Mouse (Mus musculus) kidney, postnatal 14 days (tissue): ENCODE data around the gene Med19.
"Not testable (repeated sequence)": the region's sequence is repeated elsewhere in the genome, so short reads cannot be mapped to it uniquely, and the experiment has no call there.

Experiments used
- DNase-seq: peaks from one replicate; pipeline ENCODE4 v3.0.0; 2022; ENCODE audit warnings: mixed read lengths

Med19 gene

GRCm38 (mm10) chr2:84669828-84670568, 8.2 kb upstream of the Med19 start:
- peak; percentile 49 for DNase-seq

DNA sequence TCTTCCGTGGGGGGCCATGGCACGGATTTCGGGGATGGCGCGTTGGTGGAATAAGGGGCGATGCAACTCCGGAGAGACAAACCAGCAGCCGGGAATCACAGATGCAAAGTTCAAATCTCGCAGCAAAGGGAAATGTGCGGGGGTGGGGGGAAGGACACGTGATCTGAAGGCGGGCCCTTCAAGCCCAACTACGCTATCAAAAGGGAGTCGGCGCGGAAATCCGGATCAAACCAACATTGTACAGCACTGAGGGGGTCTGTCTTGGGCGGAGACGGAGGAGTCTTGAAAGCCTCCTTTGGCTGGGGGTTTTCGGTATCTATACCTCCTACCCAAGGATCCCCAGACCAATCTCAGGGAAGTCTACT, 7.7 kb upstream of the Med19 start, which contains the start of gene Selenoh:
Gene Selenoh, minus strand, starts transcription at position 202 of the 365 bp plus-strand sequence.
- DNase-seq: peak; percentile 88

DNA sequence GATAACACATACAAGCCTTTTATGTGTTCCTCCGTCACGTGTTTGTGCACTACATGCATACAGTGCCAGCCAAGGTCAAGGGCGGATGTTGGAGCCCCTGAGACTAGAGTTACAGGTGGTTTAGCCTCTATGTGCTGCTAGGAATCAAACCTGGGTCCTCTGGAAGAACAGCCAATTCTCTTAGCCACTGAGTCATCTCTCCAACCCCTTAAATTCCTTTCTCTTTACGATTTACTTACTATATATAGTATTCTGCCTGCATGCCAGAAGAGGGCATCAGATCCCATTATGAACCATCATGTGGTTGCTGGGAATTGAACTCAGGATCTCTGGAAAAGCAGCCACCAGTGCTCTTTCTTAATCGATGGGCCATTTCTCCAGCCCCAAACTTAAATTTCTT, 6.7 kb upstream of the Med19 start:
- not testable (repeated sequence) for DNase-seq

DNA sequence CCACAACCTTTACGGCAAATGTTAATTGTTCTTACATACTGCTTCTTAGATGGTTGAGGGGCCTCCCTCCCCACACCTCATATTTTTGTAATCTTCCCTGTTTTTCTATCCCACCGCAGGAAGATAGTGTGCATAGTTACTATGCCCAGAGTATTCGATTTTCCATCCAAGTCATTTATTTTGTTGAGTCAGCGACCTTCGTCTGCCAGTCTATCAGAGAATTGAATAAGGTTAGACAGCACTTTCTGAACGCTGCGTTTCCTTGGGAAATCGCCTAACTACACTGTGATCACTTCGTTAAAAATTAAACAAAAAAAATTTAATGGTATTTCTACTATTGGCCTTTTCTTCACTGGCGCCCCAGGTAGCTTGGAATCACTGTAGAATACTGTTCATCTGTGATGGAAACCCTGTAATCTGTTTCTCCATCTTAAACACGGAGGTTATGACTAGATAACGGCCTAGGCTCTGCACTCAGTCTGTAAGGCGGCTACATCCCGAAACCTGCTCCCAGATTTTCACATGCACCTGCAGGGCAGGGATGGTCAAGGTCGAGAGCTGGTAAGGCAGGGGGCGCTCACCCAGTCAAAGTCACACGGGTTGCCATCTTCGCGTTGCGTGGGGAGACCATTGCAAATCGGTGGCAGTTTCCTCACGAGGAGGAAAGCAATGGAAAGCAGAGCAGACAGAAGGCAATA, 783 bp upstream of the Med19 start:
- DNase-seq: no peak

DNA sequence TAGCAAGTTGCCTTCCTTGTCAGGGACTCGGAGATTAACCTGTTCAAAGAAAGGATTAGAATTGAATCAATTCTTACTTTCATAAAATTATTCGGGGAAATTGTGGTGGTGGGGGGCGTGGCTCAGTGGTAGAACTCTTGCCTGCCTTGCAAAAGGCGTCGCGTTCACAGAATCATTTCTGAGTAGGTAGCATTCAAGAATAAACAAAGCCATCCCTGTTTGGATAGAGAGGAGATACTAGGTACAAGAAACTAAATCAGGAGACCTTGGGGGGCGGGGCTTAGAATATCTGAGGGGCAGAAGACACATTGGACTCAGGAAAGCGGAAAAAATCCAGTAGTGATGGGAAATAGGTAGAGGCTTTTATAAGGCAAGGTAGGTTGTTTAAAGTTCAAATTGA, 814 bp downstream of the Med19 start, which contains the start of gene Tmx2:
Gene Tmx2, minus strand, starts transcription at position 125 of the 400 bp plus-strand sequence.
- DNase-seq: no peak

GRCm38 (mm10) chr2:84682605-84683183, 4.5 kb downstream of the Med19 start:
- no peak for DNase-seq

- DNase-seq: no peak
Observed at GRCm38 (mm10) chr2:84688080-84688844, 10.1 kb downstream of the Med19 start.

GRCm38 (mm10) chr2:84690050-84690449, 11.8 kb downstream of the Med19 start:
- no peak for DNase-seq

DNA sequence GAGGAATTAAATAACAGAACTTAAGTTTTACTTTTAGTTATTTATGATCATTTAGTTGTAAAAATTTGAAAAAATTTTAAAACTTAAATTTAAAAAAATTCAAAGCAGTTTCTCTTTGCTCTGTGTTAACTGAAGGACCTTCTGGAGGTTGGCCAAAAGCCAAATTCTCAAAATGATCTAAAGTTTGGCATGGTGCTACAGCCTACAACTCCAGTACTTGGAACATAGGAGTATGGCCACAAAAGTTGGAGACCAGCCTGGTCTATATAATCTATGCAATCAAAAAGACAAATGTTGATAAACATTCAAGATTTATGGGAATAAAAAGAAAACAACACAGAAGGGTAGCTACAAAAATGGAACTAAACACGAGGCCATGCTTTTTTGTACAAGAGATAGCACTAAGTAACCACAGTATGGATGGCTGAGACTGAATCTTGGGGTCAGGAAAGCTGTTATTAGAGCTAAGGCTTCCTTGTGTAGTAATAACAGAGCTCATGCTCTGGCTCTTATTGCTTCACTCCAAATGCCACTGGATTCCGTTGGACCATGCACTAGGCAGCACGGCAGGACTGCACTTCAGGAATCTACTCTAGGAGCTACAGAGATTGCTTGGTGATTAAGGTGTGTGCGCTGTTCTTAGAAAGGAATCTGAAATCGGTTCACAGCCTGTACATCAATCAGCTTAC, 16.9 kb downstream of the Med19 start:
- no peak for DNase-seq

DNA sequence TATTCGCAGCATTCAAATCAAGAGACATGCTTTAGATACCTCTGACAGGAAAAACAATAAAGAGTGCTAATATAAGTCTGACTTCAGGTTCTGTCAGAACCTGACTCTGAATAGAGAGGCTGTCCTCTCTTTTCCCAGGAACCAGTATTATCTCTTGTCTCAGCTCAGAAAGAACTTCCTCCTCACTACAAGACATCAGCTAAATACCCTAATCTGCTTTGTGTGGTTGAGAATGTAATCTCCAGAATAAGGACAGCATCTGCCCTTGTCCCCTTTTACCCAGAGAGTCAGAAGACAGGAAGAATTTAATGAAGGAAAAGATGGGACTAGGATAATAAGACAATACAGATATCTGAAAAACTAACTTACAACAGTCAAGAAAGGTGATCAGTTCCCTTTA, 25.3 kb downstream of the Med19 start:
- no peak for DNase-seq

- DNase-seq: no peak
Observed at GRCm38 (mm10) chr2:84704329-84704728, 26.1 kb downstream of the Med19 start.

- DNase-seq: no peak
Observed at GRCm38 (mm10) chr2:84705295-84705694, 27.1 kb downstream of the Med19 start.

GRCm38 (mm10) chr2:84707523-84707922, 29.3 kb downstream of the Med19 start:
- DNase-seq: no peak

DNA sequence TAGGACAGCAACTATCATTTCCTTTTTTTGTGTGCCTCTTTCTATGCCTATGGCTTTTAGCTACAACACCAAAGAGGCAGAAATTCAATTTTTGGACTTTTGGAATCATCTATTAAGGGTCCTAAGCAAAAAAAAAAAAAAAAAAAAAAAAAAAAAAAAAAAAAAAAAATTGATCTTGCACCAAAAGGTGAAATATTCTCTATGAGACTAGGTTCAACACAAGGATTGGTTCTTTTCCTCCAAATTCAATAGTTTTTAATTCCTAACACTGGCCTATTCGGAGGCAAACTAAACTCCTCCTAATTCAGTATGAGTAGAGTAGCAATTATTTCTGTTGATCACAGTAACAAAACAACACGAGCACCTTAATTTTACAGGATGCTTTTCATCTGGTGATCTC, 33.7 kb downstream of the Med19 start:
- no peak for DNase-seq

DNA sequence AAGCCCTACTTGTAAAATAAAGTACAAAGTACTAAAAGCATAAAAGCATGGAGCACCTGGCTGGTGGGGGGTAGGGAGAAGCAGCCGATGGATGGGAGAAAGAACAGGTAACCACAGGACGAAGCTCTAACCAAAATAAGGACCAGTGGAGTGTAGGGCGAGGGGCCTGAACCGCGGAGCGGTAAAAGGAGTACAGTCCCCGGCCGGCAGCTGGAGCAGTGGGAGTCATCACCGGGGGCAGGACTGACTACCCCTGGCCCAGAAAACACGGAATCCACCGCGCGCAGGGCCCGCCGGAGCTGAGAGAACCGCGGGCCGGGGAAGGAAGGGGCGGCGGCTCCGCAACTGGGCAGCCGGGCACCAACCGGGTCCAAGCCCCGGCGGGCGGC, 36.2 kb downstream of the Med19 start:
- no peak for DNase-seq

GRCm38 (mm10) chr2:84714811-84715561, 36.8 kb downstream of the Med19 start, which contains the start of gene Zdhhc5:
TSS of gene Zdhhc5 (minus strand) at chr2:84715180.
- DNase-seq: peak; percentile 99

DNA sequence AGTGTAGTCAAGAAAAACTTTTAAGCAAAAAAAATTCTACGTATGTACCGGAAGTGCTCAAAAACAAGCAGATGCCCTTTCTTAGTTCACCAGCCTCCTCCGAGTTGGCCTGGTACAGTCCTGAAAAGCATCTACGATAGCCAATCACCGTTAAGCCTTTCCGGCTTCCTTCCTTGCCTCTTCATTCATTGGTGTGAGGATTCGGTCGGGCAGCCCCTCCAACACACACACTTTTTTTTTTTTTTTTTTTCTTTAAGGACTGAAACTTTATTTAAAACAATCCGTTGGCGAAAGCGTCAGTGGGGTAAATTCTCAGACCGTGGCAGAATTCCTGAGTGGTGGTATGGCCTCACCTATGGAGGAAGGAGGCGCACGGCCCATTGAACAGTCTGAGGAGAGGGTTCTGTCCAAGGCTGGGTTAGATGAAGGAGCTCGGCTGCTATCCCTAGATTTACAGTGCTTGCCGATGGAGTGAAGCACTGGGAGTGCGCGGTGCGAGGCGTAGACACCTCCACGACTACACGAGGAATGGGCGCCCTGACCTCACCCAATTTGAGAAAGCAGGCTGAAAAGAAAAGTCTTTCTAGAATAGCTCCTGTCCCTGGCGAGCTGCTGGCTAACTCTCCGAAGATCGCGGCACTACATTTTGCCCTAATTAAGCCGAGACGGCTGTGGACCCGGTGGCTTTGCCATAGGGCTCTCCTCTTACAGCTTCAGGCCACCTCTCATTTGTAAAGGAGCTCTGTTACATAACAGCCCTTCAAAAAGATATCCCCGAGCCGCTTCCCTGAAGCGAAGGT, 37.6 kb downstream of the Med19 start:
- peak; percentile 93 for DNase-seq

DNA sequence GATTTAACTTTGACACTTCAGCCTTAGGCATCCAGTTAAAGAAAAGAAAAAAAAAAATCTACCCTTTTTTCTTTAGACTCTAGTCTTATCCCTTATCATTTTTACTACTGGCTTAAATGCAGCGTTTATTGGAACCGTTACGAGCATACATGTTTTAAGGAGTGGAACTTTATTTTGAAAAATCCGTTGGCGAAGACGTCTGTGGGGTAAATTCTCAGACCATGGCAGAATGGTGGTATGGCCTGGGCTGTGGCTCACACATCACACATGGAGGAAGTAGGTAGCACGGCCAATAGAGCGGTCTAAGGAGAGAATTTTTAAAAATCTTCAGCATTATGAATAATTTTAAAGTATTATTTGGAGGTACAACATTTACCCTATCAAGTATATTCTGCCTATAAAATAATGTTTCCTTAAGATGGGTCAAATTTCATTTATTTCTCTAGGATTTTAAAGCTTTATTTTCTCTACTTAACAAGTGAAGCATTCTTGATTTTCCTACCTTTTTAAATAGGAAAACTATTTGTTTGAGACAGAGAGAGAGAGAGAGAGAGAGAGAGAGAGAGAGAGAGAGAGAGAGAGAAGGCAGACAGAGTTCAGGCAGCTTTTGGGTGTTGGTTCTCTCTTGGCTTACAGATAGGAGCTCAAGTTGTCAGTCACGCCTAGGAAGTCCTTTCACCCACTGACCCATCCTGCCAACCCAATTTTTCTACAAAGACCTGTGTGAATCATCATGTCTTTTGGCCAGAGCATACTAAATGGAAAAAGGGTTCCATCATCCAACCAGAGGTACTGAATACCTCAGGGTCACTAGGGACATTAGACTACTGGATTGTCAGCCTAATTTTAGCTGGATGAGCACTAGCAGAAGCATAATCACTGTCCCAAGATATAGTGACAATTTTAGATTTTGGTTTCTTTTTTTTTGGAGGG, 38.5 kb downstream of the Med19 start:
- DNase-seq: no peak

DNA sequence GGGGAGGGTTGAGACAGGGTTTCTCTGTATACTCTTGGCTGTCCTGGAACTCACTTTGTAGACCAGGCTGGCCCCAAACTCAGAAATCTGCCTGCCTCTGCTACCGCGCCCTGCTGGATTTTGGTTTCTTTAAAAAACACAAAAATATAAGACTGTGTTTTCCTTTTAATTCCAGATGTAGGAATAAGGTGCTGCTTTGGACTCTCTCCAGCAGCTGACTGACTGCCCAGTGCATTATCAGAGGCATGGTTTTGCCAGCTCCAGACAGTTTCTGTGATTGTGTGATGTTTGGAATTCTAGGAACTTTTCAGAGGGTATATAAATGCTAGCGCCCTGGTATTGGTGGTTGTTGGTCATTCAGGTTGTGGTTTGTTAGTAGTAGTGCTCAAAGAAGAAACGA, 39.2 kb downstream of the Med19 start:
- DNase-seq: no peak

GRCm38 (mm10) chr2:84720718-84721117, 42.5 kb downstream of the Med19 start:
- DNase-seq: no peak
